Mouse (Mus musculus): Measurements from ENCODE around the gene Tmem208. TPM values are rescaled to one million over a fixed set of nuclear protein-coding genes. Genes with fewer than 3 reads are reported as not detected.
"Not testable (repeated sequence)": the region's sequence is repeated elsewhere in the genome, so short reads cannot be mapped to it uniquely, and the experiment has no call there.

The Tmem208 gene
- 10 to 100 TPM; 21.1 to 22.6 TPM for total RNA-seq (2021)
- long read RNA-seq, experiment 1, transcript Tmem208-201 (6 exons, 785 nt), result major isoform, 24 of 31 reads
- long read RNA-seq, experiment 1, partial matches to known transcripts, result 1 of 31 reads
- long read RNA-seq, experiment 1, other reads (novel, unspliced or antisense), result 3 of 31 reads
- long read RNA-seq, experiment 2, transcript Tmem208-201 (6 exons, 785 nt), result major isoform, 23 of 28 reads
- long read RNA-seq, experiment 2, partial matches to known transcripts, result 1 of 28 reads
- long read RNA-seq, experiment 2, other reads (novel, unspliced or antisense), result 3 of 28 reads

GRCm38 (mm10) chr8:105326141-105326672 lies at the start of gene Tmem208, which contains the start of gene Lrrc29:
TSS of gene Tmem208 (plus strand) at chr8:105326354.
TSS of gene Lrrc29 (minus strand) at chr8:105326278.
- DNase-seq (ENCODE audit: low spot score), result peak; percentile 98

GRCm38 (mm10) chr8:105278911-105279334 lies 47.2 kb upstream of the Tmem208 start:
- DNase-seq (ENCODE audit: low spot score), result peak; percentile 87

GRCm38 (mm10) chr8:105280567-105280966 lies 45.6 kb upstream of the Tmem208 start:
- no peak for DNase-seq (ENCODE audit: low spot score)

- no peak for DNase-seq (ENCODE audit: low spot score)
Observed at GRCm38 (mm10) chr8:105281821-105282220, 44.3 kb upstream of the Tmem208 start.

GRCm38 (mm10) chr8:105282239-105282638 lies 43.9 kb upstream of the Tmem208 start:
- DNase-seq (ENCODE audit: low spot score), result no peak

GRCm38 (mm10) chr8:105283074-105283473 lies 43.1 kb upstream of the Tmem208 start:
- peak; percentile 54 for DNase-seq (ENCODE audit: low spot score)

GRCm38 (mm10) chr8:105285514-105285913 lies 40.6 kb upstream of the Tmem208 start:
- no peak for DNase-seq (ENCODE audit: low spot score)

- no peak for DNase-seq (ENCODE audit: low spot score)
Observed at GRCm38 (mm10) chr8:105286907-105287306, 39.2 kb upstream of the Tmem208 start.

- DNase-seq (ENCODE audit: low spot score), result no peak
Observed at GRCm38 (mm10) chr8:105288231-105288630, 37.9 kb upstream of the Tmem208 start.

- peak; percentile 89 for DNase-seq (ENCODE audit: low spot score)
Observed at GRCm38 (mm10) chr8:105288958-105289732, 37.0 kb upstream of the Tmem208 start.

GRCm38 (mm10) chr8:105289805-105290460 lies 36.2 kb upstream of the Tmem208 start, which contains the start of gene 4931428F04Rik:
TSS of gene 4931428F04Rik (minus strand) at chr8:105289864.
- DNase-seq (ENCODE audit: low spot score), result no peak

- DNase-seq (ENCODE audit: low spot score), result peak; percentile 91
Observed at GRCm38 (mm10) chr8:105290554-105291314, 35.4 kb upstream of the Tmem208 start.

- DNase-seq (ENCODE audit: low spot score), result not testable (repeated sequence)
Observed at GRCm38 (mm10) chr8:105291364-105291763, 34.8 kb upstream of the Tmem208 start.

GRCm38 (mm10) chr8:105291802-105292201 lies 34.4 kb upstream of the Tmem208 start:
- DNase-seq (ENCODE audit: low spot score), result not testable (repeated sequence)

GRCm38 (mm10) chr8:105292471-105292870 lies 33.7 kb upstream of the Tmem208 start:
- no peak for DNase-seq (ENCODE audit: low spot score)

GRCm38 (mm10) chr8:105293405-105293804 lies 32.7 kb upstream of the Tmem208 start:
- no peak for DNase-seq (ENCODE audit: low spot score)

GRCm38 (mm10) chr8:105294776-105295175 lies 31.4 kb upstream of the Tmem208 start:
- no peak for DNase-seq (ENCODE audit: low spot score)

- DNase-seq (ENCODE audit: low spot score), result no peak
Observed at GRCm38 (mm10) chr8:105295256-105295655, 30.9 kb upstream of the Tmem208 start.

- DNase-seq (ENCODE audit: low spot score), result no peak
Observed at GRCm38 (mm10) chr8:105295895-105296573, 30.1 kb upstream of the Tmem208 start, which contains the start of gene Exoc3l. TSS of gene Exoc3l (minus strand) at chr8:105296101.

GRCm38 (mm10) chr8:105297511-105298192 lies 28.5 kb upstream of the Tmem208 start, which contains the start of gene E2f4:
TSS of gene E2f4 (plus strand) at chr8:105297663.
- DNase-seq (ENCODE audit: low spot score), result peak; percentile 91

All from gastrocnemius, adult 18-20 months (tissue).